Mouse (Mus musculus) layer of hippocampus, postnatal 10 days (tissue): ENCODE results near the gene Fyn. TPM values are rescaled to one million over a fixed set of nuclear protein-coding genes. Genes with fewer than 3 reads are reported as not detected.
A peak's percentile ranks its signal among the peaks of the same experiment; 100 is the strongest.

Source experiments
- DNase-seq, 2 experiments: peaks; one replicate each; pipeline ENCODE4 v3.0.0; 2021; ENCODE audit warnings: low spot score in 2 of 2
- total RNA-seq, 2 experiments: library from RNA; stranded (reverse); gene quantifications; 2 replicates each; pipeline ENCODE4 v1.2.3; 2021

Gene Fyn
- total RNA-seq, 2 experiments from 2014 or later, result 235 to 244 TPM

GRCm38 (mm10) chr10:39470321-39470720 is 101.7 kb downstream of the Fyn start:
- no peak for DNase-seq

DNA sequence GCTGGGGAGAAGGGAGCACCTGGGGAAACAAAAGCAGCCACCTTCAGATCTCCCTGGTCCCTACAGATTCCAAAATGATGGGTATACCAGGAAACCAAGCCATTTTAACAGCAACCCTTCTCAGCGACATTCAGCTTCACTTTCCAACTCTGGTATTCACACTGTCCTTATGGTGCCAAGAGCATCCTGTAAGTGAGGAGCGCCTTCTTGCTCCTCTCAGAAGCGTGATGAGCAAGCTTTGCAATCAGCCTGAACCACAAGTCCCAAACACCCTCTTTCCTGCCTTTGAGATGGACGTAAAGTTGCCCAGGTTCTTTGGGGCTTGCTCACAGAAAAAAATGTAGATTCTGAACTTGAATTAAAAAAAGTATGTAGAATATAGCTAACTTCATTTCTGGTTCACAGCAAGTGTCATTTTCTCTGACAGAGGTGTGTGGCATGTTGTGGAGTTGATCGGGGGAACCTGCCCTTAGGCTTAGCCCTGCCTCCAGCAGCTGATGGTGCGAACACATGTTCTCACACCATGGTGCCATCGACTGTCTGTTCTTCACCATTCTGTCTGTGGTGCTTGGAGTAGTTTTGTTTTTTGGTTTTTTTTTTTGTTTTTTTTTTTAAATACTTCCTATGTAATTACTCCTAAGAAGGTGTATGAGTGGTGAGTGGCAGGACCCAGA is 102.5 kb downstream of the Fyn start:
- DNase-seq, result no peak

DNA sequence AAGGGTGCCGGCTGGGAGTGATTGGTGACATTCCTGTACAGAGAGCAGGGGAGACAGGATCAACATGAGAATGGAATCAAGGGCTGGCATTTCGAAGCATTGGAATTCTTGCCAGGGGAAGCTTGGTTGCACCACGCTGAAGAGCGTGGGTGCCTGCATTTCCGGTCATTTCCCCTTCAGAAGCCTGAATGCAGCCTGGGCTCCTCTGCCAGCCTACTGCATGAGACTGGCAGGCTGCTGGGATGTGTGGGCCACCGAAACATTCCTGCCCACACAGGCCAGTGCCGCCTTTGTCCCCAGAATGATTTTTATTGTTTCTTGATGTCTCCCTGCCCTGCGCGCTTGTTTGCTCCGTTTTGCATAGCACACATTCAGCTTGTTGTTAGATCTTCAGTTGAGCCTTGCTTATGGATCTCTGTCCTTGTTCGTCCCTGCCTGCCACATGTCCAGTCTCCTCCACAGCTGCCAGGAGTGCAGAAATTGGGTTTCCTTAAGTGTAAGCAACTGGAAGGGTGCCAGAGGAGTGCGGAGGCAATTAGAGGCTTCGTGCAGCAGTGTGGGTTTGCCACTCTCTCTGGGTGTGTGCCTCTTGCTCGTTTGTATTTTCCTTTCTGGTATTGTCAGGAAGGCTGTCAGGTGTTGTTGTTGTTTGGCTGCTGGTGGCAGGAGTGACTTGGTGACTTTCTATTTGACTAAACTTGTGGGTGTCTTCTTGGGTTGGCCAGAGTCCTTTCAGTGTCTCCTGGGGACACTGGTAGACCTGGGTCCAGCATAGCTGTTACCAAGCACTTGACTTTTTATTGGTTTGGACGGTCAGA is 103.3 kb downstream of the Fyn start:
- DNase-seq, result peak; percentile 43 to 51

DNA sequence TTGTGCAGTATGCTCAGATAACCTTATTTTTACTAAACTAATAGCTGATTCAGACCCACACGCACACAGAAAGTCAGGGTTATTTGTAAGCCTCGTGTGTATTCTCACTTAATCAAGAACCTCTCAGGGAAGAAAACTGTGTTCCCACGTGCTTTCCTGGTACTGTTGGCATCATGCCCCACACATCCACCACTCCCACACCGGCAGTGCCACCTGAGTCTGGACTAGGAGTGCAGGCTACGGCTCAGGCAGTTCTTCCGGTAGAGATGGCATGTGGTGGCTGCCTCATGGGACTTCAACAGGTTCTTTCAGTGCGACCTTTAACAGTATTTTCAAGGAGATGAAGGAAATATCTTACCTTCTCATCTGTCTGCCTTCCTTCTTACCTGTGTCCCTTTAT is 104.3 kb downstream of the Fyn start:
- no peak for DNase-seq

GRCm38 (mm10) chr10:39479361-39479760 is 110.7 kb downstream of the Fyn start:
- DNase-seq, result no peak

DNA sequence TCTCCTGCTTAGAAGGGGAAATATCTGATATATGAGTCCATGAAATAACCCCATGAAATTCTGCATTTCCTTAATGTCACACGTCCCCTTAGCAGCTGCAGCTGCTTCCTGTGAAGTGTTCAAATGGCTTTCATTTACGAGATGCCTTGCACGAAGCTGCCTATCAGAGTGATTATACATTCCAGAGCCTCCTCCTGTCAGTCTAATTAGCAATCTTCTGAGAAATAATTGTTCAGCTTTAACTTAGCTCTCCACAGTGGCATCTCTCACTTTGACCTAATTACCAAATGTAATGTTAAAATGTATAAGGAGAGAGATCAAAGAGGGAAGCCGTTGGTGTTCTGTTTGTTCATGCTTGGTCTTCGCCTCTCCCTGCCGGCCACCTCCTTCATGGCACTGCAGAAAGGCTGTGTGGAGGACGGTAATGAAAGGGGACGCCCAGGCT is 115.7 kb downstream of the Fyn start:
- no peak for DNase-seq

DNA sequence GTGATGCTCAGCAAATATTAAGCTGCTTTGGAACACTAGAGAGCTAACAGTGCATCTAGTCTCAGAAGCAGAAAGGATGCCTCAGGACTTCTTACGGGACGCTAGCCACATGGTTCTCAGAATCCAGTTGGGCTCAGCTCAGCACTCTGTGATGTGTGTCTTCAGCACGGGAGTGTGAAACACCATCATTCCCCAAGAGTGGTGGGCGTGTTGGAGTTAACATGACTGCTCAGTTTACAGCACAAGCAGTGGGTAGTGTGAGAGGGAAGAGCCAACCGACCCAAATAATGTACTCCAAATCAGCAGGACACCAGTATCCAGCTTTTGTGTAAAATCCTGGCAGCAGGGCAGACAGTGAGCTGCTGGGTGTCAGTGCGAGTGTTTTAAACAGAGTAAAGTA is 116.2 kb downstream of the Fyn start:
- no peak for DNase-seq

- no peak for DNase-seq
These were observed 117.3 kb downstream of the Fyn start for GRCm38 (mm10) chr10:39485939-39486338.

DNA sequence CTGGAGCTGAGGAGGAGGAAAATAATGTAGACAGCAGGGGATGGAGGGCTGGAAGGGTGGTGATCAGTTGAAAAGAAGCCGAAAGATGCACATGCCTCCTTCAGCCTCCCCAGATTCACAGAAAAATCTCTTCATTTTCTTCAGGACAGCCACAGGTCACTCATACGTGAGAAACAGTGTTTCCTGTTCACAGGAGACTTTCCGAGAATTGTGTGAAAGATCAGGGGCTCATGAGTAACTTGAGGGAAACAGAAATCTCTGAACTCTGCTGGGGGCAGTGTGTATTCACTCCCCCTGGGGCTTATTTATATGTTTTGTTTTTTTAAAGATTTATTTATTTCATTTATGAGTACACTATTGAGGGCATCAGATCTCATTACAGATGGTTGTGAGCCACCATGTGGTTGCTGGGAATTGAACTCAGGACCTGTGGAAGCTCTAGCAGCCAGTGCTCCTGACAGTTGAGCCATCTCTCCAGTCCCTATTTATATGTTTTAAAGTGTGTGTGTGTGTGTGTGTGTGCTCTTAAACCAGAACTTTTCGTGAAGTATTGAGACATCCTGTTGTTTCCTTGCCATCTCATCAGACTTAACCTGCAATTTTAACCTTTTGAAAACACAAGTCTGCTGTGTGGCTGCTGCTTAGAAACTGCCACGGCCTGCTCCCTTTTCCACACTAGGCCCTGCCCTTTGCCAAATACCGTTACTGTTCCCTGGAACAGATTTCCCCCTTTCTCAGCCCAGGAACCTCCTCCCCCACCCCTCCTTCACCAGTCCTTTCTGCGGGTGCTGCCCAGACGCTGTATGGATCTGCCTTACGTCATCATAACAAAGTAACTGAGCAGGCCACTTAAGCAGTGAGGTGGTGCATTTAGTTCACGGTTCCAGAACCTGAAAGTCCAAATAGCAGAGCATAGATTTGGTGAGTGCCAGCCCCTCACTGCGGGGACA is 118.1 kb downstream of the Fyn start:
- DNase-seq, result no peak

- DNase-seq, result no peak
These were observed 119.2 kb downstream of the Fyn start for GRCm38 (mm10) chr10:39487740-39488415.

GRCm38 (mm10) chr10:39488542-39488941 is 119.9 kb downstream of the Fyn start:
- DNase-seq, result no peak

GRCm38 (mm10) chr10:39488956-39489355 is 120.3 kb downstream of the Fyn start:
- DNase-seq, result no peak

GRCm38 (mm10) chr10:39490349-39491121 is 121.9 kb downstream of the Fyn start:
- no peak for DNase-seq

- no peak for DNase-seq
These were observed 123.5 kb downstream of the Fyn start for GRCm38 (mm10) chr10:39492146-39492545.

DNA sequence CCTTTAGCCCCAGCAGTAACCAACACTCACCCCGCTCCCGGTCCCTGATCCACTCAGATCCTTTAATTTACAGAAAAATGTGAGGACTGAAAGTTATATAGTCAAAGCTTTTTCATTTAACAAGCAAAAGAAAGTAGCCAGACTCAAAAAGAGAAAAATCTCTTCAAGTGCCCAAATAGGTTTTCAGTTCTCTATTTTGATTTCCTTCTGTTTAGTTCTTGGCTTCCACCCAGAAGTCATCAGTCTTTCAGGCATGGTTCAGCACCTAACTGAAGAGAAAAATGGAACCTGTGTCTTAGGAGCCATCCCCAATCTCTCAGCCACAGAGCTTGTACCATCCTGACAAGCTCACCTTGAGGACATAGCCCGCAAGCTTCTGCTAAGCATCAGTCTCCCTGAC is 124.4 kb downstream of the Fyn start:
- DNase-seq, result no peak

DNA sequence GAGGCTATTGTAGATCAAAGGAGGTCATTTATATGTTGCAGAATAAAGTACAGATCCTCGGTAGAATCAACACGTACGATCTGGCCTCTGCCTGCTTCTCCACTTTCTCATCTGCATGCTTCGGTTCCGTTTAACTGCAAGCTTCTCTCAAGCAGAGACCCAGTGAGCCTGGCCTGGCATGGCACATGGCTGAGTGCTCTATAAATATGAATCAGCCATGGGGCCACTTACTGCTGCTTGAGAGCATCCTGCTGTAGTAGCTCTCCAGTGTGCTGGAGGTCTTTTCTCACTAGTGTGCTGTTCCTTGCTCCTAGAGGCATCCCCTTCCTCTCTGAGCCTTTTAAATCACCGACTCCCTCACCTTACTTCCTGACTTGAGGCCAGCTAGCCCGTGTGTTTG is 130.0 kb downstream of the Fyn start:
- DNase-seq, result no peak

DNA sequence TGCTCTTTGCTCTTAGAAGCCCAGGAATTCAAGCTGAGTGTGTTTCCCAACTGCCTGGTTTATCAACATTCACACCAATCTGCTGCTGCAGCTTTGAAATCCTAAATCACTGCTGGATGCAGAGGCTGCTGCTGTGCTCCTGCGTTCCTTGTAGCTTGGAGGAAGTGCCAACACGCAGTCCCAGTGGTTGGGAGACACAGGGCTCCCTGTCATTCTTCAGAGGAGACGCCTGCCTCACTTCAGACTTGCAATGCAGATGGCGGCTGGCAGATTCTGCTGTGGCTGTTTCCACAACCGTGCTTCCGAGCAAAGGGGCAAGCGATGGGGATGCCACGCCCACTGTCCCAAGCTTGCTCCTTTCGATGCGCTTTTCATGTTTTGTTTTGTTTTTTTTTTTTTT is 132.9 kb downstream of the Fyn start:
- DNase-seq, result no peak

GRCm38 (mm10) chr10:39501977-39502706 is 133.5 kb downstream of the Fyn start:
- DNase-seq, result peak; percentile 69 to 75

GRCm38 (mm10) chr10:39503331-39503730 is 134.7 kb downstream of the Fyn start:
- DNase-seq, result no peak
